Mouse (Mus musculus): ENCODE data around the gene Itga2.

DNA sequence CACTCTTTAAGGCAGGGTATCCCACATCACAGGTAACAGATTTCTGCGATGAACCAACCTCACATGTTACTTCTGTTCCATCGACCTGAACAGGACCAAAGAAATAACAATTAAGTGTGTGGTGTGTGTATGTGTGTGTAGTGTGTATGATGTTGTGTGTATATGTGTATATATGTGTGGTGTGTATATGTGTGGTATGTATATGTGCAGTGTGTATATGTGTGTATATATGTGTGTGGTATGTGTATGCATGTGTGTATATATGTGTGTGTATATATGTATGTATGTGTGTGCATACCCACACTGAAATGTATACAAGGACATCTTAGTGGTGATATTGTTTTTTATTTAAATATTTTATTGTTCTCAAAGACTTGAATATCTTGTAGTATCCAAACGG lies 77.5 kb downstream of the Itga2 start:
- TF ChIP-seq CTCF (IDR thresholded peaks at IDR 0.05; ENCODE audit: borderline replicate concordance, insufficient read depth, low read length) (no peak), POLR2A (IDR thresholded peaks at IDR 0.05; ENCODE audit: low read depth, low read length) (no peak)
